Mouse (Mus musculus): ENCODE data around the gene Vmn2r55. TPM values are rescaled to one million over a fixed set of nuclear protein-coding genes. Genes with fewer than 3 reads are reported as not detected.
"Not testable (repeated sequence)": the region's sequence is repeated elsewhere in the genome, so short reads cannot be mapped to it uniquely, and the experiment has no call there.

The Vmn2r55 gene
- not detected in 2 replicates for polyA plus RNA-seq (2014; fragmentation: Nextera tagmentation; extraction: Ambion mirVana)

- H3K27me3 ChIP-seq (ENCODE audit: control insufficient read depth, insufficient read depth, low read length); H3K9me3 ChIP-seq (ENCODE audit: control insufficient read depth, low read length); H3K9ac ChIP-seq (ENCODE audit: low read depth, low read length); H3K4me1 ChIP-seq (replicated peaks; ENCODE audit: control insufficient read depth, insufficient read depth, low read length); DNase-seq (ENCODE audit: low spot score); H3K4me3 ChIP-seq (ENCODE audit: low read depth, low read length); H3K36me3 ChIP-seq (ENCODE audit: control insufficient read depth, insufficient read depth, low read length); H3K4me2 ChIP-seq (replicated peaks; ENCODE audit: low read depth, low read length); H3K27ac ChIP-seq (ENCODE audit: low read depth, low read length); ATAC-seq (ENCODE audit: low FRiP score): not testable (repeated sequence)
- WGBS = 85% methylated on average over 3 of the region's 3 CpGs
Observed at GRCm38 (mm10) chr7:12684903-12685302, at the start of gene Vmn2r55. Gene Vmn2r55, minus strand, starts transcription at chr7:12685003.

GRCm38 (mm10) chr7:12640219-12640618, 44.6 kb downstream of the Vmn2r55 start, which contains the start of gene Vmn2r54:
Gene Vmn2r54, minus strand, starts transcription at chr7:12640319.
- H3K9ac ChIP-seq (ENCODE audit: low read depth, low read length); H3K27me3 ChIP-seq (ENCODE audit: control insufficient read depth, insufficient read depth, low read length); H3K27ac ChIP-seq (ENCODE audit: low read depth, low read length); H3K36me3 ChIP-seq (ENCODE audit: control insufficient read depth, insufficient read depth, low read length); H3K4me1 ChIP-seq (replicated peaks; ENCODE audit: control insufficient read depth, insufficient read depth, low read length); H3K9me3 ChIP-seq (ENCODE audit: control insufficient read depth, low read length); DNase-seq (ENCODE audit: low spot score); H3K4me3 ChIP-seq (ENCODE audit: low read depth, low read length); H3K4me2 ChIP-seq (replicated peaks; ENCODE audit: low read depth, low read length); ATAC-seq (ENCODE audit: low FRiP score): not testable (repeated sequence)
- WGBS = 82% methylated on average over 3 of the region's 4 CpGs

- no peaks in the 10 kb centered on the region for H3K4me1 ChIP-seq (replicated peaks; ENCODE audit: control insufficient read depth, insufficient read depth, low read length)
- H3K36me3 ChIP-seq (ENCODE audit: control insufficient read depth, insufficient read depth, low read length) = no peaks in the 10 kb centered on the region
- H3K4me2 ChIP-seq (replicated peaks; ENCODE audit: low read depth, low read length) = no peak within 1 kb of the TSS
- H3K27ac ChIP-seq (ENCODE audit: low read depth, low read length) = no peak within 1 kb of the TSS
- peaks cover 4% of the 10 kb centered on the region for H3K9me3 ChIP-seq (ENCODE audit: control insufficient read depth, low read length)
- no peak within 1 kb of the TSS for H3K4me3 ChIP-seq (ENCODE audit: low read depth, low read length)
- no peaks in the 10 kb centered on the region for H3K27me3 ChIP-seq (ENCODE audit: control insufficient read depth, insufficient read depth, low read length)
- no peak for DNase-seq (ENCODE audit: low spot score)
- H3K9ac ChIP-seq (ENCODE audit: low read depth, low read length) = no peak within 1 kb of the TSS
- ATAC-seq (ENCODE audit: low FRiP score) = no peak
Observed at GRCm38 (mm10) chr7:12608688-12609087, 76.1 kb downstream of the Vmn2r55 start, which contains the start of gene Vmn2r53. Gene Vmn2r53, minus strand, starts transcription at chr7:12608788.

Other genes starting within 250 kb of the Vmn2r55 start
- gene Zfp606, start 206.7 kb downstream of the Vmn2r55 start, polyA plus RNA-seq (2014; fragmentation: Nextera tagmentation; extraction: Ambion mirVana) = 50.1 and 51.1 TPM in 2 replicates
- gene 2900092C05Rik, start 172.5 kb downstream of the Vmn2r55 start, polyA plus RNA-seq (2014; fragmentation: Nextera tagmentation; extraction: Ambion mirVana) = not detected in 2 replicates
- 0.02 TPM in 1 of 2 replicates, not detected in the other for gene Vmn2r53, start 76.2 kb downstream of the Vmn2r55 start, polyA plus RNA-seq (2014; fragmentation: Nextera tagmentation; extraction: Ambion mirVana)
- gene Vmn2r54, start 44.7 kb downstream of the Vmn2r55 start, polyA plus RNA-seq (2014; fragmentation: Nextera tagmentation; extraction: Ambion mirVana) = not detected in 2 replicates
- gene Vmn2r56, start 50.0 kb upstream of the Vmn2r55 start, polyA plus RNA-seq (2014; fragmentation: Nextera tagmentation; extraction: Ambion mirVana) = not detected in 2 replicates
- 11.0 and 11.4 TPM in 2 replicates for gene Zscan18, start 118.6 kb upstream of the Vmn2r55 start, polyA plus RNA-seq (2014; fragmentation: Nextera tagmentation; extraction: Ambion mirVana)
- gene Zfp329, start 133.9 kb upstream of the Vmn2r55 start, polyA plus RNA-seq (2014; fragmentation: Nextera tagmentation; extraction: Ambion mirVana) = 18.7 and 25.5 TPM in 2 replicates
- 29.9 and 32.6 TPM in 2 replicates for gene Zfp110, start 149.8 kb upstream of the Vmn2r55 start, polyA plus RNA-seq (2014; fragmentation: Nextera tagmentation; extraction: Ambion mirVana)
- 6.1 TPM in 2 replicates for gene Zfp128, start 196.2 kb upstream of the Vmn2r55 start, polyA plus RNA-seq (2014; fragmentation: Nextera tagmentation; extraction: Ambion mirVana)
- 19.1 and 19.9 TPM in 2 replicates for gene Zscan22, start 212.8 kb upstream of the Vmn2r55 start, polyA plus RNA-seq (2014; fragmentation: Nextera tagmentation; extraction: Ambion mirVana)
- 842 and 852 TPM in 2 replicates for gene Rps5, start 237.3 kb upstream of the Vmn2r55 start, polyA plus RNA-seq (2014; fragmentation: Nextera tagmentation; extraction: Ambion mirVana)
- gene Rnf225, start 242.4 kb upstream of the Vmn2r55 start, polyA plus RNA-seq (2014; fragmentation: Nextera tagmentation; extraction: Ambion mirVana) = 0.50 and 0.66 TPM in 2 replicates

Data from hindbrain, embryonic 11.5 days (tissue).